Mouse (Mus musculus) midbrain, postnatal 0 days (tissue): ENCODE measurements around the gene Bmp2. TPM values are rescaled to one million over a fixed set of nuclear protein-coding genes. Genes with fewer than 3 reads are reported as not detected.

Experiments
- ATAC-seq: fragments of 200-750 bp; cut with Nextera tagmentation; 2 replicates; pipeline ENCODE4 v1.8.0; 2017; ENCODE audit warnings: moderate number of reproducible peaks, mild to moderate bottlenecking, moderate TSS enrichment, moderate library complexity; ENCODE audit not compliant: low FRiP score
- DNase-seq: peaks from one replicate; pipeline ENCODE4 v3.0.0-alpha.2; 2015; ENCODE audit warnings: low spot score
- H3K27ac ChIP-seq: fragments of 300-500 bp; sonication (generic); 2 replicates; pipeline ENCODE4 v1.5.1; 2014; ENCODE audit warnings: low read depth, mild to moderate bottlenecking, low read length, mixed read lengths
- H3K27me3 ChIP-seq: fragments of 300-500 bp; sonication (generic); 2 replicates; pipeline ENCODE4 v1.6.1; 2014; ENCODE audit warnings: low read length, control low read depth, mixed read lengths; ENCODE audit not compliant: insufficient read depth
- H3K36me3 ChIP-seq: fragments of 300-500 bp; sonication (generic); 2 replicates; pipeline ENCODE4 v1.6.1; 2014; ENCODE audit warnings: low read length, control low read depth, mixed read lengths; ENCODE audit not compliant: insufficient read depth
- H3K4me1 ChIP-seq: fragments of 300-500 bp; sonication (generic); 2 replicates; pipeline ENCODE4 v1.6.1; 2014; ENCODE audit warnings: mild to moderate bottlenecking, control low read depth, antibody characterized with exemption, low read length, mixed read lengths; ENCODE audit not compliant: insufficient read depth
- H3K4me2 ChIP-seq: fragments of 300-500 bp; sonication (generic); 2 replicates; pipeline ENCODE4 v1.6.1; 2014; ENCODE audit warnings: low read depth, mild to moderate bottlenecking, low read length, mixed read lengths; ENCODE audit not compliant: poor library complexity, severe bottlenecking
- H3K4me3 ChIP-seq: fragments of 300-500 bp; sonication (generic); 2 replicates; pipeline ENCODE4 v1.5.1; 2014; ENCODE audit warnings: low read depth, mild to moderate bottlenecking, low read length, moderate library complexity
- H3K9ac ChIP-seq: fragments of 300-500 bp; sonication (generic); replicated peaks from 2 replicates; pipeline ENCODE4 v1.6.1; 2014; ENCODE audit warnings: mild to moderate bottlenecking, low read length, moderate library complexity, mixed read lengths; ENCODE audit not compliant: poor library complexity, severe bottlenecking
- H3K9me3 ChIP-seq: fragments of 300-500 bp; sonication (generic); 2 replicates; pipeline ENCODE4 v1.6.1; 2016; ENCODE audit warnings: low read length, control low read depth
- CTCF ChIP-seq: IDR thresholded peaks from 2 replicates; pipeline ENCODE4 v1.5.1; 2016; ENCODE audit warnings: antibody characterized with exemption, mild to moderate bottlenecking
- WGBS: fragments of 180-500 bp; shearing (Covaris S2); extraction: QIAGEN DNeasy Blood & Tissue Kit; methylation state at CpG from one replicate; pipeline ENCODE4 v1.1.7; 2014; 5-methylcytosine and 5-hydroxymethylcytosine counted together
- polyA plus RNA-seq: library from polyadenylated mRNA; unstranded; fragments of >200 nt; fragmentation: Nextera tagmentation; extraction: Ambion mirVana; gene quantifications from 2 replicates; pipeline ENCODE4 v1.2.1, GENCODE M21; 2015
- total RNA-seq: library from RNA; depleted of rRNA; stranded (reverse); fragments of >200 nt; gene quantifications from 2 replicates; pipeline ENCODE4 v1.2.3, GENCODE M21; 2014

Gene Bmp2
- total and polyA plus RNA-seq, 2 experiments from 2014 or later, result 3.6 to 4.0 TPM

GRCm38 (mm10) chr2:133516331-133517046 is 35.5 kb upstream of the Bmp2 start:
- DNase-seq, result no peak
- no peaks in the 10 kb centered on the region for H3K4me1 ChIP-seq
- H3K27me3 ChIP-seq, result no peaks in the 10 kb centered on the region
- TF ChIP-seq CTCF, result no peak
- no peaks in the 10 kb centered on the region for H3K36me3 ChIP-seq
- H3K27ac ChIP-seq, result no peak overlapping the region
- ATAC-seq, result no peak
- H3K9ac ChIP-seq, result no peak overlapping the region
- WGBS, result 95% methylated on average over 4 of the region's 4 CpGs
- no peaks in the 10 kb centered on the region for H3K9me3 ChIP-seq
- H3K4me3 ChIP-seq, result no peak overlapping the region
- H3K4me2 ChIP-seq, result no peak overlapping the region

- Histone ChIP-seq H3K4me3 (no peak overlapping the region), H3K4me2 (no peak overlapping the region), H3K27ac (no peak overlapping the region), H3K27me3 (no peaks in the 10 kb centered on the region), H3K4me1 (no peaks in the 10 kb centered on the region), H3K9me3 (no peaks in the 10 kb centered on the region), H3K36me3 (no peaks in the 10 kb centered on the region), H3K9ac (no peak overlapping the region)
- WGBS, result 91% methylated on average over 2 of the region's 2 CpGs
- ATAC-seq (no peak), DNase-seq (no peak)
- no peak for TF ChIP-seq CTCF
These were observed 34.1 kb upstream of the Bmp2 start for GRCm38 (mm10) chr2:133517867-133518266.

GRCm38 (mm10) chr2:133521193-133521592 is 30.8 kb upstream of the Bmp2 start:
- H3K4me1 ChIP-seq, result no peaks in the 10 kb centered on the region
- WGBS, result 64% methylated on average over 5 of the region's 5 CpGs
- no peak for TF ChIP-seq CTCF
- no peaks in the 10 kb centered on the region for H3K27me3 ChIP-seq
- no peak overlapping the region for H3K9ac ChIP-seq
- no peak overlapping the region for H3K27ac ChIP-seq
- H3K4me2 ChIP-seq, result no peak overlapping the region
- no peak for DNase-seq
- H3K4me3 ChIP-seq, result no peak overlapping the region
- H3K36me3 ChIP-seq, result no peaks in the 10 kb centered on the region
- H3K9me3 ChIP-seq, result no peaks in the 10 kb centered on the region
- no peak for ATAC-seq

- H3K9ac ChIP-seq, result no peak overlapping the region
- no peaks in the 10 kb centered on the region for H3K27me3 ChIP-seq
- no peaks in the 10 kb centered on the region for H3K9me3 ChIP-seq
- DNase-seq (no peak), ATAC-seq (no peak)
- WGBS, result 83% methylated on average over 2 of the region's 2 CpGs
- no peak for TF ChIP-seq CTCF
- no peak overlapping the region for H3K27ac ChIP-seq
- no peak overlapping the region for H3K4me3 ChIP-seq
- H3K4me1 ChIP-seq, result no peaks in the 10 kb centered on the region
- H3K36me3 ChIP-seq, result no peaks in the 10 kb centered on the region
- no peak overlapping the region for H3K4me2 ChIP-seq
These were observed 29.8 kb upstream of the Bmp2 start for GRCm38 (mm10) chr2:133522121-133522520.

- no peak for ATAC-seq
- no peaks in the 10 kb centered on the region for H3K9me3 ChIP-seq
These were observed 26.3 kb upstream of the Bmp2 start for GRCm38 (mm10) chr2:133525621-133526181.

GRCm38 (mm10) chr2:133529396-133529795 is 22.6 kb upstream of the Bmp2 start:
- Histone ChIP-seq H3K36me3 (no peaks in the 10 kb centered on the region), H3K27me3 (no peaks in the 10 kb centered on the region), H3K4me3 (no peak overlapping the region), H3K4me2 (no peak overlapping the region), H3K27ac (no peak overlapping the region), H3K9ac (no peak overlapping the region), H3K4me1 (no peaks in the 10 kb centered on the region), H3K9me3 (no peaks in the 10 kb centered on the region)
- 92% methylated on average over 9 of the region's 9 CpGs for WGBS
- no peak for DNase-seq
- TF ChIP-seq CTCF, result no peak
- no peak for ATAC-seq

More at GRCm38 (mm10) chr2:133525621-133526181, 26.3 kb upstream of the Bmp2 start:
- H3K36me3 ChIP-seq, result no peaks in the 10 kb centered on the region
- H3K4me2 ChIP-seq, result no peak overlapping the region
- H3K27ac ChIP-seq, result no peak overlapping the region
- no peak overlapping the region for H3K9ac ChIP-seq
- DNase-seq, result no peak
- no peaks in the 10 kb centered on the region for H3K4me1 ChIP-seq
- 35% methylated on average over 4 of the region's 4 CpGs for WGBS
- no peaks in the 10 kb centered on the region for H3K27me3 ChIP-seq
- TF ChIP-seq CTCF, result no peak
- H3K4me3 ChIP-seq, result no peak overlapping the region
